Mouse (Mus musculus) myocyte (in vitro differentiated cells): Measurements from ENCODE around the gene Sfrp2. TPM values are rescaled to one million over a fixed set of nuclear protein-coding genes. Genes with fewer than 3 reads are reported as not detected.

Experiments
- H3K27me3 ChIP-seq: one replicate; pipeline ENCODE4 v1.6.1; 2011; ENCODE audit not compliant: control insufficient read depth, insufficient read depth, insufficient read length
- H3K36me3 ChIP-seq: one replicate; pipeline ENCODE4 v1.6.1; 2011; ENCODE audit not compliant: control insufficient read depth, insufficient read depth
- H3K4me2 ChIP-seq: one replicate; pipeline ENCODE4 v1.6.1; 2011; ENCODE audit warnings: low read depth, control low read depth
- H3K4me3 ChIP-seq: one replicate; pipeline ENCODE4 v1.5.1; 2011; ENCODE audit warnings: mild to moderate bottlenecking, control low read depth, moderate library complexity
- H3K79me2 ChIP-seq: one replicate; pipeline ENCODE4 v1.6.1; 2011; ENCODE audit not compliant: control insufficient read depth, insufficient read depth
- H3ac ChIP-seq: one replicate; pipeline ENCODE4 v1.6.1; 2011; ENCODE audit not compliant: control insufficient read depth, insufficient read length
- CEBPB ChIP-seq: IDR thresholded peaks from 2 replicates; pipeline ENCODE4 v1.6.1; 2011; ENCODE audit warnings: mild to moderate bottlenecking, moderate library complexity; ENCODE audit not compliant: poor library complexity, insufficient read depth, severe bottlenecking
- E2F4 ChIP-seq: IDR thresholded peaks from one replicate; pipeline ENCODE4 v1.6.1; 2011; ENCODE audit warnings: mild to moderate bottlenecking, control low read depth, moderate library complexity; ENCODE audit not compliant: insufficient read depth
- MAX ChIP-seq: IDR thresholded peaks from one replicate; pipeline ENCODE4 v1.6.1; 2011; ENCODE audit warnings: low read depth, mild to moderate bottlenecking, control low read depth
- MYOD1 ChIP-seq, 3 experiments: IDR thresholded peaks; one replicate each; pipeline ENCODE4 v1.6.1; 2011; ENCODE audit warnings: control low read depth in 2 of 3, low read depth in 2 of 3, mild to moderate bottlenecking in 2 of 3, moderate library complexity in 1 of 3; ENCODE audit not compliant: insufficient read length in 2 of 3, control insufficient read depth in 1 of 3
- MYOG ChIP-seq, 3 experiments: IDR thresholded peaks; one replicate each; pipeline ENCODE4 v1.6.1; 2011; ENCODE audit warnings: control low read depth in 2 of 3, low read depth in 2 of 3, mild to moderate bottlenecking in 2 of 3; ENCODE audit not compliant: insufficient read length in 2 of 3, control insufficient read depth in 1 of 3, insufficient read depth in 1 of 3
- POLR2A ChIP-seq: IDR thresholded peaks from one replicate; pipeline ENCODE4 v1.6.1; 2011; ENCODE audit warnings: low read depth, mild to moderate bottlenecking, control low read depth, moderate library complexity; ENCODE audit not compliant: insufficient read length
- POLR2AphosphoS2 ChIP-seq: IDR thresholded peaks from one replicate; pipeline ENCODE4 v1.6.1; 2011; ENCODE audit warnings: low read depth, control low read depth; ENCODE audit not compliant: insufficient read length
- REST ChIP-seq: IDR thresholded peaks from one replicate; pipeline ENCODE4 v1.6.1; 2011; ENCODE audit warnings: mild to moderate bottlenecking, control low read depth, moderate library complexity; ENCODE audit not compliant: insufficient read depth, insufficient read length
- SRF ChIP-seq: IDR thresholded peaks from one replicate; pipeline ENCODE4 v1.6.1; 2011; ENCODE audit warnings: low read depth; ENCODE audit not compliant: control insufficient read depth, insufficient read length
- TCF12 ChIP-seq: IDR thresholded peaks from one replicate; pipeline ENCODE4 v1.6.1; 2011; ENCODE audit warnings: mild to moderate bottlenecking, control low read depth; ENCODE audit not compliant: poor library complexity, insufficient read depth, severe bottlenecking
- TCF3 ChIP-seq: IDR thresholded peaks from one replicate; pipeline ENCODE4 v1.6.1; 2011; ENCODE audit warnings: low read depth, control low read depth; ENCODE audit not compliant: insufficient read length
- USF1 ChIP-seq: IDR thresholded peaks from one replicate; pipeline ENCODE4 v1.6.1; 2011; ENCODE audit warnings: low read depth, mild to moderate bottlenecking, control low read depth, moderate library complexity
- polyA plus RNA-seq: library from polyadenylated mRNA; unstranded; fragments of >200 nt; fragmentation: generic; extraction: Trizol; gene quantifications from one replicate; pipeline ENCODE4 v1.2.1, GENCODE M21; 2012; ENCODE audit warnings: missing spikeins

The Sfrp2 gene
- polyA plus RNA-seq, 1 experiment, result 0.05 TPM

DNA sequence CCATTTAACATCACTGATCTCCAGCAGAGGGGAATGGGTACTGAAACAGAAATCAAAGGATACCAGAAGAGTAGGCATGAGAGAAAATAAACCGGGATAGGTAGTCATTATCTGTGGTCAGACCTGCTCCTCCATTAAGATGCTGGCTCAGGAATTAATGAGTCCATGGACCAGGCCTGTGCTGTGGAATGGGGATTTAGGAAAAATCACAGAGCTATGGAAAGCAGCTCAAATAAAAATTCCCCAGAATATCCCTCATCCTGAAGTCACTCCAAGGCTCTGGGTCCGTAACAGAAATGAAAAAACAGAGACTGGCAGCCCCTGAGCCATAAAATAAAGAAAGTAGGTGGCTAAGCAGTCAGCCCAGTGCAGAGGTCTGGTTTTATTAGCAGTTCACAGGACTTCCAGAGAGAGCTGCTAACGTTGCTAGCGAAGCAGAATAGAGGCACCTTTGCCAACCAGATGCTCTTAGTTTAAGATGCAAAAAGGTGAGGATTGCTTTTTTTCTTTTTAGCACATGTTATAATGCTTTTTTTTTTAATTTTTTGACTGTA is 50.3 kb downstream of the Sfrp2 start:
- Histone ChIP-seq H3K27me3 (no peaks in the 10 kb centered on the region), H3K4me3 (no peak overlapping the region), H3ac (no peak overlapping the region), H3K79me2 (no peaks in the 10 kb centered on the region), H3K36me3 (no peaks in the 10 kb centered on the region), H3K4me2 (no peak overlapping the region)
- TF ChIP-seq E2F4, result no peak
- TF ChIP-seq POLR2A, result no peak
- no peak for TF ChIP-seq MYOG (IDR thresholded peaks at IDR 0.05; ENCODE audit: control insufficient read depth in 1 of 3, insufficient read depth in 1 of 3, insufficient read length in 2 of 3, low read depth in 2 of 3)
- TF ChIP-seq SRF, result no peak
- no peak for TF ChIP-seq REST
- TF ChIP-seq CEBPB, result no peak
- TF ChIP-seq TCF3, result no peak
- TF ChIP-seq MYOD1 (IDR thresholded peaks at IDR 0.05; ENCODE audit: control insufficient read depth in 1 of 3, insufficient read length in 2 of 3, low read depth in 2 of 3), result no peak
- TF ChIP-seq MAX, result no peak
- no peak for TF ChIP-seq TCF12
- TF ChIP-seq USF1, result no peak
- no peak for TF ChIP-seq POLR2AphosphoS2

GRCm38 (mm10) chr3:83823774-83824173 is 57.7 kb downstream of the Sfrp2 start:
- Histone ChIP-seq H3K27me3 (no peaks in the 10 kb centered on the region), H3K36me3 (no peaks in the 10 kb centered on the region), H3ac (no peak overlapping the region), H3K79me2 (no peaks in the 10 kb centered on the region), H3K4me2 (no peak overlapping the region), H3K4me3 (no peak overlapping the region)
- no peak for TF ChIP-seq USF1
- no peak for TF ChIP-seq POLR2AphosphoS2
- no peak for TF ChIP-seq SRF
- TF ChIP-seq TCF3, result no peak
- no peak for TF ChIP-seq E2F4
- no peak for TF ChIP-seq POLR2A
- TF ChIP-seq REST, result no peak
- no peak for TF ChIP-seq MAX
- no peak for TF ChIP-seq CEBPB
- TF ChIP-seq TCF12, result no peak
- no peak for TF ChIP-seq MYOD1 (IDR thresholded peaks at IDR 0.05; ENCODE audit: control insufficient read depth in 1 of 3, insufficient read length in 2 of 3, low read depth in 2 of 3)
- no peak for TF ChIP-seq MYOG (IDR thresholded peaks at IDR 0.05; ENCODE audit: control insufficient read depth in 1 of 3, insufficient read depth in 1 of 3, insufficient read length in 2 of 3, low read depth in 2 of 3)

Other genes with a start within 250 kb of the Sfrp2 start
- 4.5 TPM for gene Tlr2, start 75.4 kb downstream of the Sfrp2 start, polyA plus RNA-seq